Mouse (Mus musculus): Measurements from ENCODE around the gene Oxsm. TPM values are rescaled to one million over a fixed set of nuclear protein-coding genes. Genes with fewer than 3 reads are reported as not detected.

The Oxsm gene
- polyA plus RNA-seq (2011; ENCODE audit: insufficient read depth, insufficient read length, low read depth, missing spikeins) = 7.1 and 7.2 TPM in 2 replicates

GRCm38 (mm10) chr14:16249171-16249874, at the start of gene Oxsm, which contains the start of gene Ngly1:
Gene Oxsm, minus strand, starts transcription at chr14:16249808.
Gene Ngly1, plus strand, starts transcription at chr14:16249280.
- H3K4me3 ChIP-seq (ENCODE audit: low read depth, low read length) = peak within 1 kb of the TSS; percentile 75

DNA sequence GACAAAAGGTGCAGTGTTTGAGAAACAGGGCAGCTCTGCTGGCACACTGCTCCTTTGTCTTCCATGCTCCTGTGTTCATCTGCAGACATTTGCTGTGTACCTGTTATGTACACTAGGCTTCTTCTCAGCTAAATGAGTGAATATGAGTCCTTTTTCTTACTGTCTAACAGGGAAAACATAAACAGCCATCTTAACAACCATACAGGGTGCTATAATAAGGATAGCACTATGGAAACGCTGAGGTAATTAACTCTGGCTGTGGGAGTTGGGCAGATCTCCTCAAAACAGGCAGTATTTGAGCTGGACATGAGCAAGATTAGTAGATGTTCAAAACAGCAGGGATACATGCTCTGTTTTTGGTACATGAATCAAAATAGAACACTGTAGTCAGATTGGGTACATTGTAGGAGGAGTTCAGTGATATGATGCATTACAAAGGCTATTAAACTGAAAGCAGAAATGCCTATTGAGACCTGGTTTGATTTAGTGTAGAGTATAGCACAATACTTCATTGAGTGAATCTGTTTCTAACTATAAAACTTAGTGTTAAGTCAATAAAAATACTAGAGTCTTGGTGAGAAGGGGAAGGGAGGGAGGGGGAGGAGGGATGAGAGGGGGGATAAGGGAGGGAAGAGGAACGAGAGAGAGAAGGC, 47.3 kb upstream of the Oxsm start:
- Histone ChIP-seq H3K27ac (ENCODE audit: insufficient read depth, low read length) (no peak overlapping the region), H3K27me3 (ENCODE audit: control insufficient read depth, insufficient read depth, low read length, poor library complexity, severe bottlenecking) (no peaks in the 10 kb centered on the region), H3K36me3 (ENCODE audit: control insufficient read depth, insufficient read depth, low read length, poor library complexity, severe bottlenecking) (no peaks in the 10 kb centered on the region), H3K4me1 (ENCODE audit: control insufficient read depth, insufficient read depth, low read length) (no peaks in the 10 kb centered on the region), H3K9me3 (replicated peaks; ENCODE audit: control insufficient read depth, insufficient read depth, low read length, poor library complexity, severe bottlenecking) (no peaks in the 10 kb centered on the region), H3K4me3 (ENCODE audit: low read depth, low read length) (no peak overlapping the region), H3K9ac (ENCODE audit: low read depth, poor library complexity, severe bottlenecking) (no peak overlapping the region)
- no peak for TF ChIP-seq POLR2A (IDR thresholded peaks at IDR 0.05; ENCODE audit: insufficient read depth, low read length)
- TF ChIP-seq CTCF (IDR thresholded peaks at IDR 0.05; ENCODE audit: low read depth, low read length) = no peak
- TF ChIP-seq EP300 (IDR thresholded peaks at IDR 0.05; ENCODE audit: insufficient read depth, low read depth, low read length) = no peak

More at GRCm38 (mm10) chr14:16249171-16249874, at the start of gene Oxsm, which contains the start of gene Ngly1:
- Histone ChIP-seq H3K9ac (ENCODE audit: low read depth, poor library complexity, severe bottlenecking) (peak within 1 kb of the TSS; percentile 63), H3K4me1 (ENCODE audit: control insufficient read depth, insufficient read depth, low read length) (no peaks in the 10 kb centered on the region), H3K27me3 (ENCODE audit: control insufficient read depth, insufficient read depth, low read length, poor library complexity, severe bottlenecking) (no peaks in the 10 kb centered on the region), H3K9me3 (replicated peaks; ENCODE audit: control insufficient read depth, insufficient read depth, low read length, poor library complexity, severe bottlenecking) (no peaks in the 10 kb centered on the region), H3K36me3 (ENCODE audit: control insufficient read depth, insufficient read depth, low read length, poor library complexity, severe bottlenecking) (no peaks in the 10 kb centered on the region), H3K27ac (ENCODE audit: insufficient read depth, low read length) (no peak within 1 kb of the TSS)
- no peak for TF ChIP-seq CTCF (IDR thresholded peaks at IDR 0.05; ENCODE audit: low read depth, low read length)

- H3K9me3 ChIP-seq (replicated peaks; ENCODE audit: control insufficient read depth, insufficient read depth, low read length, poor library complexity, severe bottlenecking) = no peaks in the 10 kb centered on the region
- TF ChIP-seq POLR2A (IDR thresholded peaks at IDR 0.05; ENCODE audit: insufficient read depth, low read length) (no peak), EP300 (IDR thresholded peaks at IDR 0.05; ENCODE audit: insufficient read depth, low read depth, low read length) (no peak), CTCF (IDR thresholded peaks at IDR 0.05; ENCODE audit: low read depth, low read length) (no peak)
- H3K36me3 ChIP-seq (ENCODE audit: control insufficient read depth, insufficient read depth, low read length, poor library complexity, severe bottlenecking) = no peaks in the 10 kb centered on the region
- H3K9ac ChIP-seq (ENCODE audit: low read depth, poor library complexity, severe bottlenecking) = no peak overlapping the region
- no peak overlapping the region for H3K4me3 ChIP-seq (ENCODE audit: low read depth, low read length)
- H3K27me3 ChIP-seq (ENCODE audit: control insufficient read depth, insufficient read depth, low read length, poor library complexity, severe bottlenecking) = no peaks in the 10 kb centered on the region
- no peak overlapping the region for H3K27ac ChIP-seq (ENCODE audit: insufficient read depth, low read length)
- no peaks in the 10 kb centered on the region for H3K4me1 ChIP-seq (ENCODE audit: control insufficient read depth, insufficient read depth, low read length)
Measured at GRCm38 (mm10) chr14:16293921-16294320, 44.3 kb upstream of the Oxsm start.

DNA sequence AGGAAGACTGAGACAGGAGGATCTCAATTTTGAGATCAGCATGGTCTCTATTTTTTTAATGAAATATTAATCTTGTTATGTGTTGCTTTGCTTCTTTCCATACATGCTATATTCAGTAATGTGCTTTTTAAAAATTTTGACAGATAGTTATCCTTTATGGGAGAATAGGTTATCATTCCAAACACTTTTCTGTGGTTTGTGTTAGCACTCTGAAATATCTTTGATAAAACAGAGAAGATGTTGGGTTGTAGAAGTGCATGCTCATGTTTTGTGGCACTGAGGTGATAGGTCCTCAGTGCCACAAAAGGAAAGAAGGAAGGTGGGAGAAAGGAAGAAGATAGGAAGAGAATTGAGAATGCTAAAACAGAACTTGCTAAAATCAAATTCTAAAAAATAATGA, 43.4 kb upstream of the Oxsm start:
- no peak for TF ChIP-seq POLR2A (IDR thresholded peaks at IDR 0.05; ENCODE audit: insufficient read depth, low read length)
- no peak for TF ChIP-seq CTCF (IDR thresholded peaks at IDR 0.05; ENCODE audit: low read depth, low read length)
- no peak for TF ChIP-seq EP300 (IDR thresholded peaks at IDR 0.05; ENCODE audit: insufficient read depth, low read depth, low read length)
- Histone ChIP-seq H3K4me1 (ENCODE audit: control insufficient read depth, insufficient read depth, low read length) (no peaks in the 10 kb centered on the region), H3K27me3 (ENCODE audit: control insufficient read depth, insufficient read depth, low read length, poor library complexity, severe bottlenecking) (no peaks in the 10 kb centered on the region), H3K9ac (ENCODE audit: low read depth, poor library complexity, severe bottlenecking) (no peak overlapping the region), H3K9me3 (replicated peaks; ENCODE audit: control insufficient read depth, insufficient read depth, low read length, poor library complexity, severe bottlenecking) (no peaks in the 10 kb centered on the region), H3K27ac (ENCODE audit: insufficient read depth, low read length) (no peak overlapping the region), H3K36me3 (ENCODE audit: control insufficient read depth, insufficient read depth, low read length, poor library complexity, severe bottlenecking) (no peaks in the 10 kb centered on the region), H3K4me3 (ENCODE audit: low read depth, low read length) (no peak overlapping the region)

DNA sequence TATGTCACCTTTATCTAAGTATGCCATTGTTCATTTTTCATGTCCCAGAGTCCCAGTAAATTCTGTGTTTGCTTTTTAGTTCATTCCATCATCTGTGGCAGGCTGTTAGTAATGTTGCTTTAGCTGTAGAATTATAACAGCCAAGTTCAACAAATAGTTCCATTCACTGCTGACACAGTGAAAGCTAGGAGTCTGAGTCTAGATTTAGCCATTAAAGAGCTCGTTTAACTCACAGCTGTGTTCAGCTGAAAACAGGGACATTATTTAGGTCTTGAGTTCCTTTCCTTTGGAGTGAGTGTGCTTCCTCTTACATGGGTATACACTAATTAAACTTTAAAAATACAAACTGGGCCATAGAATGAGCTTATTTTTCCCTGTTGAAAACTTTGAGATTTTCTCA, 42.8 kb upstream of the Oxsm start:
- H3K9me3 ChIP-seq (replicated peaks; ENCODE audit: control insufficient read depth, insufficient read depth, low read length, poor library complexity, severe bottlenecking) = no peaks in the 10 kb centered on the region
- no peak overlapping the region for H3K27ac ChIP-seq (ENCODE audit: insufficient read depth, low read length)
- no peak overlapping the region for H3K9ac ChIP-seq (ENCODE audit: low read depth, poor library complexity, severe bottlenecking)
- H3K36me3 ChIP-seq (ENCODE audit: control insufficient read depth, insufficient read depth, low read length, poor library complexity, severe bottlenecking) = no peaks in the 10 kb centered on the region
- no peaks in the 10 kb centered on the region for H3K27me3 ChIP-seq (ENCODE audit: control insufficient read depth, insufficient read depth, low read length, poor library complexity, severe bottlenecking)
- TF ChIP-seq CTCF (IDR thresholded peaks at IDR 0.05; ENCODE audit: low read depth, low read length) (no peak), EP300 (IDR thresholded peaks at IDR 0.05; ENCODE audit: insufficient read depth, low read depth, low read length) (no peak)
- no peaks in the 10 kb centered on the region for H3K4me1 ChIP-seq (ENCODE audit: control insufficient read depth, insufficient read depth, low read length)
- H3K4me3 ChIP-seq (ENCODE audit: low read depth, low read length) = no peak overlapping the region

DNA sequence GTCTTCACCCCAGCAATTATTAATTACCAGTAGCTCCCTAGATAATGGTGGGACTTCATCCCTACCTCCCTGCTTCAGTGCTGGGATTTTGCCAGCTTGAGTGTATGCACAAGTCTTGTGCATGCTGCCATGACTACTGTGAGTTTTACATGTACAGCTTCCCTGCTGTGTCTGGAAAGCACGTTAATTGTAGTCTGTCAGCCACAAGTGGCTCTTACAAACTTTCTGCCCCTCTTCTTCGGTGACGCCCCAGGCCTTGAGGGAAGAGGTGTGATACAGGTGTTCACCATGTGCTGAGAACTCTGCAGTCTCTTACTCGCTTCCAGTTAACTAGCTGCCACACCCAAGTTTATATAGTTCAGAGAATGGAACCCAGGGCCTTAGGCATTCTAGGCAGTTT, 34.4 kb upstream of the Oxsm start:
- H3K27ac ChIP-seq (ENCODE audit: insufficient read depth, low read length) = no peak overlapping the region
- no peaks in the 10 kb centered on the region for H3K4me1 ChIP-seq (ENCODE audit: control insufficient read depth, insufficient read depth, low read length)
- TF ChIP-seq EP300 (IDR thresholded peaks at IDR 0.05; ENCODE audit: insufficient read depth, low read depth, low read length) (no peak), CTCF (IDR thresholded peaks at IDR 0.05; ENCODE audit: low read depth, low read length) (no peak), POLR2A (IDR thresholded peaks at IDR 0.05; ENCODE audit: insufficient read depth, low read length) (no peak)
- no peak overlapping the region for H3K9ac ChIP-seq (ENCODE audit: low read depth, poor library complexity, severe bottlenecking)
- no peaks in the 10 kb centered on the region for H3K27me3 ChIP-seq (ENCODE audit: control insufficient read depth, insufficient read depth, low read length, poor library complexity, severe bottlenecking)
- H3K9me3 ChIP-seq (replicated peaks; ENCODE audit: control insufficient read depth, insufficient read depth, low read length, poor library complexity, severe bottlenecking) = no peaks in the 10 kb centered on the region
- no peaks in the 10 kb centered on the region for H3K36me3 ChIP-seq (ENCODE audit: control insufficient read depth, insufficient read depth, low read length, poor library complexity, severe bottlenecking)
- H3K4me3 ChIP-seq (ENCODE audit: low read depth, low read length) = no peak overlapping the region

Measured in ES-Bruce4 (cell line).